Mouse (Mus musculus): ENCODE measurements around the gene Plekhg6.
A peak's percentile ranks its signal among the peaks of the same experiment; 100 is the strongest.

Gene Plekhg6

DNA sequence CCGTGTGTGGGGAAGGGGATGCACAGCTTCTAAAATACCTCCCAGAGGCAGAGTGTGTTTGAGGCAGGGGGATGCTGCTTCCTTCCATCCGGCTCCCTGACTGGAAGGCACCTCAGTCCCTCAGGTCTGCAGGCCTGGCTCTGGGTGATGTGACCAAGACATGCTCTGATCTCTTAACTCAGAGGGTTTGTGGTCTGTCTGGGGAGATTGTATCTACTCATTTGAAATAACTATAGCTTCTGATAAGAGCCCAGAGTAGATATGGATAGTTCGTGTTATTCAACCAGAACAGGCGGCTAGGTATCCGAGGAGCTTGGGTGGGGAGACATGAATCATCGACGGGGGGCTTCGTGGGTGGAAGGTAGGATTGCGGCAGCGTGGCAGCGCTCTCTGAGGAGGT lies 27.4 kb downstream of the Plekhg6 start:
- peak; percentile 59 for DNase-seq (ENCODE audit: low read depth)

DNA sequence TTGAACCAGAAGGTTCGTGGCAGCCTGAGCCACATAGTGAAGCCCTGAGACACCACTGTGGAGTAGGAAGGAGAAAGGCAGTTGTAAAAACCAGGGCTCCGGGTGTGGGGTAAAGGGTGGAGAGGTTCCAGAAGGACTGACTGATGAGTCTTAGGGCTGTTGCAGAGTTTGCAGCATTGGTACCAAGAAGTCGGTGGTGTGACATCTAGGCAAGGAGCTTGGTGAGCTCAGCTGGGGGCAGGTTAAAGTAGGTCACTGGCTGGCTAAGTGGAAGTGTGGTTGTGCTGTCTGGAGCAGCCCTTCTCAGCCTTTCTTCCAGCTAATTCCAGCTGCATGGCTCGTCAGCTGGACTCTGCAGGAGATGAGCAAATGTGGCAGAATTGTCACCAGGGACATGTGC lies 27.8 kb downstream of the Plekhg6 start:
- DNase-seq (ENCODE audit: low read depth): no peak

DNA sequence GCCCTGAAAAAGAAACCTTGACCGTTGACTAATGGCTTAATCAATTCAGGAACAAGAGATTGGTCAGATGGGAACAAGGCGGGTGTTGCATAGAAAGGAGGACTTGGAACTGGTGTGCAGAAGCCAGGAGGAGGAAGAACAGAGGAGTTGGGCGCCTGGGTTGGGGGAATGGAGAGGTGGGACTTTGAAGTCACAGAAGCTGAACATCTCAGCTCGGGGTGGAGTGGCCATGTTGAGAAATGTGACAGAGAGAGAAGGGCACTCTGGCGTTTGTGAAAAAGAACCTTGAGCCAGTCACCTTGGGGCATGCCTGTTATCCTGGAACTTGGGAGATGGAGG lies 28.6 kb downstream of the Plekhg6 start:
- DNase-seq (ENCODE audit: low read depth): no peak

DNA sequence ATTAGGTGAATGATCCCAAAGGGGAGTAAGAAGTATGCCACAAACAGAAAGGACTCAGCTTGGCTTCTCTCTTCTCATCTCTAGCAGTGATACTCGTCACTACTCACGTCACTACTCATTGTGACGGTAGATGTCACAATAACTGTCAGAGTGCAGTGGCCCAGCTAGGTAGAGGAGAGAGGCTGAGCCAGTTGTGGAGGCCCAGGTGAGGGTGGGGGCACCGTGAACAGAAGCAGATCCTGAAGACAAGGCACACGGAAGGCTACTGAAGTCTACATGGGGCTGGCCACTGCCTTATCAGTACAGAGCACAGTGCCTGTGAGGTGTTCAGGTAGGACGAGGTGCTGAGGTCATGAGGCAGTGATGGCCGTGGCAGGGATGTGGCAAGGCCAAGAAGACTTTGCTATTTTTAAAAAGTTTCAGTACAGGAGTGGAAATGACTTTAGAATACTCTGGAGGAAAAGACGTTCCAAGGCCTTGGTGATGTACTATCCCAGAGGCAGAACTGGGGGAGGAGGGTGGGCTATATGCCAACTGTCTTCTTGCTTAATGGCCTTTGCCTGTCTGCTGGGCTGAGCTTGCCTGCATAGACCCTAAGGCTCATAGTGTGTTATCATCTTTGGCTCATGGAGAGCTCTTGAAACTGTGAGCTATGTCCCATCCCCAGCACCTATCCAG lies 29.1 kb downstream of the Plekhg6 start:
- DNase-seq (ENCODE audit: low read depth): peak; percentile 82

DNA sequence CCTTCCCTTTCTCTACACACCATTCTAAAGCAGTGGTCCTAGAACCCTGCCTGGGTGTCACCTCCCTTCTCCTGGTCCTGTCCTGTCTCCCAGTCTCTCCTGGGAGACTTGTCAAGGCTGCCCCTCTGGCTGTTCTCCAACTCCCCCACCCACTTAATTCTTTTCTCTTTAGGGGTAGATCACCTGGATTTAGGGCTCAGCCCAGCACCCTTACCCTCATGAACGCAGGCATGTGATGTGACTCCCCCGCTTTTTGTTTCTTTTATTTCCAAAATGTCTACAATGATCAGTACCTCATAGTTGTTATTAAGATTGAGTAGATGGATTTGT lies 29.6 kb downstream of the Plekhg6 start:
- DNase-seq (ENCODE audit: low read depth): no peak

DNA sequence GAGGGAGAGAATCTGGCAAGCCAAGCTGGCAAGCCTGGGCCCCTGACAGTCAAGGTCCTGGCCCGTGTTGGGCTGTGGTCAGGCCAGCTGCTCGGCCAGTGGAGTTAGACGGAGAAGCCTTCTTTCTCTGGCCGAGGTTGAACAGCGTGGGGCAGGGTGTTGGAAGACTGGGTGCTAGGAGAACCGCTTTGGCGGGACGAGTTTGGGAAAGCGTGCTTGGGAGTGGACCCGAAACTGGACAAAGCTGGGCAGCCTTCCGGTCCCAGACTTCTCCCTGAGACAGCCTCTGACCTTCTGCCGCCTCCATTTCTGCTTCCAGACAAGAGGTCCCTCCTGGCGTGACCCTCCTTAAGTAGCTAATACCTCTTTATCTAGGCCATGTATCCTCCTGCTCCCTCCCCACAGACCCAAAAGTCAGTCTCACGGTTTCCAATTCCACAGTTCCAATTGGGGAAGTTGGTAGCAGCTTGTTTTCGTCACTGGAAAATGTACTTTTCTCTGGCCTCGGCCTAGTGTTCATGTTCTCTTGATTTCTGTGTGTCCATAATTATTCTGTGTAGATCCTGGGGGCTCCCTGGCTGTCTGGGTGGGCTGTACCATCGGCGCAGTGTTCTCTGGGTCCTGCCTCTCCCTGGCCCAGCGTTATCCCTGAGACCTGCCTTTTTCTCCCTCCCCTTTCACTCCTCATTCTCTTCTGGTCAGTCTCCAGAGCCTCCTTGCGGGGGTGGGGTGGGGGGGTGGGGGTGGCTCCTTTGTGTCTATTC lies 30.2 kb downstream of the Plekhg6 start:
- peak; percentile 47 for DNase-seq (ENCODE audit: low read depth)

DNA sequence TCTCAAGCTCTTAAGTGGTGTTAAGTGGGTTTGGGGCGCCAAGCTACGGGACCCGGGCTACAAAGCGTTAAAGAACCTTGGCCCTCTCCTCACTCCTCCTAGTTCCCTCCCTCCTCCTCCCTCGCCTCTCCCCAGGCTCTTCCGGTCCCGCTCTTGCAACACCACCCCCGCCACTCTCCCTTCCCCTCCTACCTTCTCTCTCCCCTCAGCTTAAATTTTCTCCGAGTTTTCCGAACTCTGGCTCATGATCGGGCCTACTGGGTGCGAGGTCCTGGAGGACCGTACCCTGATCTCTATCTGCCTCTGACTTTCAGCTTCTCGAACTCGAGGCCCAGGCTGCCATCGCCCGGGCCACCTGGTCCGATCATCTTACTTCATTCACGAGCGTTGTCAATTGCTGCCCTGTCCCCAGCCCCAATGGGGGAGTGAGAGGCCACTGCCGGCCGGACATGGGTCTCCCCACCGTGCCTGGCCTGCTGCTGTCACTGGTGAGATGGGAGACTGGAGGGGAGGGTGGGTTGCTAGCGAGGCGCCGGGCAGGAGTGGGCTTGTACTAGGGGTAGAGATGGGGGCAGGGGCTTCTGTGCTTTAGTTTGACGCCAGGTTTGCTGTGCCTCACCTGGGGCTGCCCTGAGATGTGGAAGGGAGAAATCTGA lies 30.9 kb downstream of the Plekhg6 start:
- DNase-seq (ENCODE audit: low read depth): peak; percentile 73

DNA sequence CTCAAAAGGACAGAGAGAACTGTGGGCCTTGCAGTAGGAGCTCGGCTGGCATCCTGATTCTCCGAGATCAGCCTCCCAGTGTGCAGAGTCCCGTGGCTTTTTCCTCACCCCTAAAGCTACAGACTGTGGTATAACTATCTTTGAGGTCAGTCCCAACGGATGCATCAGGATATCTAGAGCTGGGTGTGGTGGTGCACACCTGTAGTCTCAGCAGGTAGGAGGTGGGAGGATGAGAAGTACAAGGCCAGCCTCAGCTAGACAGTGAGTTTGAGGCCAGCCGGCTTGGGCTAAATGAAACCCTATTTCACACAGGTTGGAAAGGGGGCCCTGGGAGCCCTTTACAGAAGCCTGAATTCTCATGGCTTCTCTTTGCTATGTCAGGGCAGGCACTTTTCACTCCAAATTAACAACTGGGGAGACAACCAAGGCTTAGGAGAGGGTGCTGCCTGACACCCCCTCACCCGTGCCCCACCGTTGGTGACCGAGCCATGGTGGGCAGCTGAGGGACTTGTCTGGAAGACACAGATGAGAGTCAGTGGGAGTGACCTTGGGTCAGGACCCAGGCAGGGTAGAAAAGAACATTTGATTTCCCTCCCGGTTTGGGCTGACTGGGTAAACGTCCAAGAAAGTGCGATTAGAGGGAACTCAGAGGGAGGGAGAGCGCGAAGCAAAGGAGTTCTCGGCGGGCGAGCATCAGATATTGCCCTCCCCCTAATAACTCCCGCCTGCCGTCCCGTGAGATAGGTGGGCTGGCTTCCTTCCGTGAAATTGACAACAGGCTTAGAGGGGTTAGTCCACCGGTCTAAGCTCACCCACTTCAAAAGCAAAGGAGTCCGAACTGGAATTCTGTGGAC lies 31.6 kb downstream of the Plekhg6 start, which contains the start of gene Tnfrsf1a:
Gene Tnfrsf1a (plus strand): TSS at position 642 of the 854 bp plus-strand sequence.
- DNase-seq (ENCODE audit: low read depth): peak; percentile 37

DNA sequence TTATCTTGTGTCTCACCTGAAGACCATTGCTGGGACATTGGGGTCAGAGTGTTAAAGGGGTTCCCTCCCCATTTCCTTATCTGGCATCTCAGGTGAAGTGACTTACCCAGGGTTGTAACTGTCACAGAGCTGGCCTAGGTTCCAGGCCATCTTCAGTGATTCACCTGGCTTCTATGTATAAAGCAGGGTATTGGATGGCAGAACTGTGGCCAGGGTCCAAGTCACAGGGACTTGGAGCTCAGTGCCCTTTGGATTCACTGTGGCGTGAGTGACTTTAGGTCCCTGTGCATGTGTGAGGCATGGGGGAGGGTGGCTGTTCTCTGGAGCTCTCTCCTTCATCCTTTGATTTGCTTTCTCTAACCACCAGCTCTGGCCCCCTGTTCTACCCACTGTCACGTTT lies 34.6 kb downstream of the Plekhg6 start:
- DNase-seq (ENCODE audit: low read depth): no peak

DNA sequence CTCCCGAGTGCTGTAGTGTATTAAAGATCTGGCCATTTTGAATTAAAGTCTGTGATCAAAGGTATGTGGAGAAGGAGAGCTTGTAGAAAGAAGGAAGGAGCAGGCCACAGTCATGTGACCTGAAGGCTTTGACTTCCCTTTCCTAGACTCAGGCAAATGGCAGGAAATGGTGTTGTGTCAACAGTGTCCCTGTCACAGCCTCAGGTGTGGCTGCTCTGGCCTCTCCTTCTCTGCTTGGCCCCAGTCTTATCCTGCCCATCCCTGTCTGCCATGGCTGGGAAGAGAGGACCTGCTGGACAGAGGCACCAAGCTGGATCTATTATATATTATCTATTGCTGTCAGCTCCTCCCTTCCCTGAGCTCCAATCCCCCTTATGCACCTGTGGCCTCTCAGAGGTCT lies 35.0 kb downstream of the Plekhg6 start:
- DNase-seq (ENCODE audit: low read depth): peak; percentile 47

DNA sequence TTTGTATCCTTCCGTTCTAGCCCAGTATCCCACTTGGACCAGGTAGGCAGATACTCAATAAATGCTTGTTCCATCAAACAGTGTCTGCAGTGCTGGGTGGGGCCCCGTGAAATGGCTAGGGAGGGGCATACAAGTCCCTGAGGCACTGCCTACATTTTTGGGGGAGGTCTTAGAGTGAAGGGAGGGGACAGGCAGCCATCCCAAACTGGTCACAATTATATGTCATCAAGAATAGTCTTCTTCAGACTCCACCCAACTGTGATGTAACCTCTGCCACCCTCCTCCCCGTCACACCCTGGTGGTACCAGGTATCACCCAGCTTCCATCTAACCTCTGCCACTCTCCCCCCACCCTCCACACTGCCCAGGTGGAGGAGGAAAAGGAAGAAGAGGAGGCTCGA lies 35.7 kb downstream of the Plekhg6 start:
- no peak for DNase-seq (ENCODE audit: low read depth)

DNA sequence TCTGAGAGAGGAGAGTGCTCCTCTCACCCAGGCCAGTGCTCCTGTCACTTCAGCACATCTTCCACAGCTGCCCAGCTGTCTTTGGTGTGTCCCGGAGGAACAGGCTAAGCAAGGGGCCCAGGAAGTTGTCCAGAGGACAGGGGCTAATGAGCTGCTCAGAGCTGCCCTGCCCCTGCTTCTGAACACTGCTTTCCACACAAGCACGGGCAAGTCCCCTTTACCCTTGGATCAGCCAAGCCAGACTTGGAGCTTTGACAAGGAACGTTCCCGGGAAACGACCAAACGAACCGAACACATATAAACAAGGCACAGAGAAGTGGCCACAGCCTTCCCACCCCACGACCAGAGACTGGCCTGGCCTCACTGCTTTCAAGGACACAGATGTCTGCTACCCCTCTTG lies 36.5 kb downstream of the Plekhg6 start:
- no peak for DNase-seq (ENCODE audit: low read depth)

DNA sequence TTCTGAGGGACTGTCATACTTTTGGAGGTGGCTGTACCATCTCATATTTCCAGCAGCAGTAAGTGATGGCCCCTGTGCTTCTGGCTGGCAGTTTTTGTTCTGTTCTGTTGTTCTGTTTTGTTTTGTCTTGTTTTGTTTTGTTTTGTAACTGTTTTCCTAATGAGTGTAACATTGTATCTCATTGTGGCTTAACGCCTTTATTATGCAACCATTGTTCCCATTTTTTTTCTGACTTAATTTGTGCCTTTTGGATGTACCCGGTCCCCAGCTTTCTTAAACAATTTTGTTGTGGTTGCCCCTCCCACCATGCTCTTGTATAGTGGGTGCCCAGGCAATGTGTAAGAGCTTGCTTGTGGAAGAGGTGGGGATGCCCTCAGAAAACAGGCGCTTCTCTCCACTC lies 38.4 kb downstream of the Plekhg6 start:
- DNase-seq (ENCODE audit: low read depth): no peak

DNA sequence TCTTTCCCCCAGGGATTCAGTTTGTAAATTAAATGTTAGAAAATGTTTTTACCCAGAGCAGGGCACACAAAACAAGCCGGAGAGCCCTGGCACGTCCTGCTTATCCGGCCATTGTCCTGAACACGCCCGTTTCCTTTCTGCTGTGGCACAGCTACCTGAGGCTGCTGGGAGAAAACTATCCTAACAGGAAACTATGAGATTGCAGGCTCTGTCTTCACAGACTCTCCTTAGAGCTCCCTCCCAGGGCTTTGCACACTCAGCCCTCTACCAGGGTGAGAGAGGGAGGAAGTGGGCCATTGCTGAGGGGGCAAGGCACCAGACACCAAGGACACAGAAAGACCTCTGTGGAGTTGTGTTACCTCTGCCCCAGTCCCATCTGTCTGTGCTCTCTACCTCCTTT lies 40.3 kb downstream of the Plekhg6 start:
- DNase-seq (ENCODE audit: low read depth): peak; percentile 46

DNA sequence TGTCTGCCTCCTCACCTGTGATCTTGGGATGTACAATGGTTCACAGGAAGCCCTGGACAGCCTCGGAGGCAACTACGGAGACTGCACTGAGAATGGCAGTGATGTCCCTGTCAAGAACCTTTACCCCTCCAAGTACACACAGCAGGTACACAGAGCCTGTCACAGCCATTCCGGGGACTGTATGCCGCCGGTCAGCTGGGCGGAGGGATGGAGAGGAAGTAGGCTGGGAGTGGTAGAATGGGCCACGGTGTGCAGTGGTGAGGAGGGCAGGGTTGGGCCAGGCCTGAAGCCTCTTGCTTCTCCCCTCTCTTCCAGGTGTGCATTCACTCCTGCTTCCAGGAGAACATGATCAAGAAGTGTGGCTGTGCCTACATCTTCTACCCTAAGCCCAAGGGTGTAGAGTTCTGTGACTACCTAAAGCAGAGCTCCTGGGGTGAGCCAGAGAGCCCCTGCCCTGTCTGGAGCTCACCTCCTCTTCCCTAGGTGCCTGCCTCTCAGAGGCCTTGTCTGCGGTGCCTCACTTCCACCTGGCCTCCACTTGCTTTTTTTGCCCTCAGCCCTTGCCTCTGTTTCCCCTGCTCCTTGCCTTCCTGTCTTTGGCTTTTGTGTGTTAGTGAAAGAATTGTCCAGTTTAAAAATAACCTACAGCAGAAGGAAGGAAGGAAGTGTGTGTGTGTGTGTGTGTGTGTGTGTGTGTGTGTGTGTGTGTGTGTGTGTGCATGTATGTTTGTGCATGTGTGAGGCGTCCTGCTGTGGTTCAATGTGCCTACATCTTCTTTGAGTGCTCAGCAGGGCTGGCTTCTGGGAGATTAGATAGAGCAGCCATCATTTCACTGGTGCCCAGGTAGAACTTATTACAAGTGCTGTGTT lies 41.6 kb downstream of the Plekhg6 start:
- DNase-seq (ENCODE audit: low read depth): peak; percentile 70

DNA sequence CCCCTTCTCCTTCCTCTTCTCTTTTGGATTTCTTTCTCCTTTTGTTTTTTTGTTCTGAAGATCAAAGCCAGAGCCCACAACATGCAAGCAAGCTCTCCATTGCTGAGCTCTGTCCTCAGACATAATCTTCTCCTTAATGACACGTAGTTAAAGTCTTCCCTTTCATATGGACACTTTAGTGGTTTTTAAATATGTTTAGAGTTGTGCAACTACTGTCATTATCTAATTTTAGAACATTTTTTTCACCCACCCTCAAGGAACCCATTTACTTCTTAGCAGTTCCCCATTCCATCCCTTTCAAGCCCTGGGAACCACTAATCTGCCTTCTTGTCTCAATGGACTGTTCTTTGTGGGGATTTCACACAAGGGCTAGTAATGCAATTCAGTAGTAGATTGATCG lies 46.2 kb downstream of the Plekhg6 start:
- no peak for DNase-seq (ENCODE audit: low read depth)

DNA sequence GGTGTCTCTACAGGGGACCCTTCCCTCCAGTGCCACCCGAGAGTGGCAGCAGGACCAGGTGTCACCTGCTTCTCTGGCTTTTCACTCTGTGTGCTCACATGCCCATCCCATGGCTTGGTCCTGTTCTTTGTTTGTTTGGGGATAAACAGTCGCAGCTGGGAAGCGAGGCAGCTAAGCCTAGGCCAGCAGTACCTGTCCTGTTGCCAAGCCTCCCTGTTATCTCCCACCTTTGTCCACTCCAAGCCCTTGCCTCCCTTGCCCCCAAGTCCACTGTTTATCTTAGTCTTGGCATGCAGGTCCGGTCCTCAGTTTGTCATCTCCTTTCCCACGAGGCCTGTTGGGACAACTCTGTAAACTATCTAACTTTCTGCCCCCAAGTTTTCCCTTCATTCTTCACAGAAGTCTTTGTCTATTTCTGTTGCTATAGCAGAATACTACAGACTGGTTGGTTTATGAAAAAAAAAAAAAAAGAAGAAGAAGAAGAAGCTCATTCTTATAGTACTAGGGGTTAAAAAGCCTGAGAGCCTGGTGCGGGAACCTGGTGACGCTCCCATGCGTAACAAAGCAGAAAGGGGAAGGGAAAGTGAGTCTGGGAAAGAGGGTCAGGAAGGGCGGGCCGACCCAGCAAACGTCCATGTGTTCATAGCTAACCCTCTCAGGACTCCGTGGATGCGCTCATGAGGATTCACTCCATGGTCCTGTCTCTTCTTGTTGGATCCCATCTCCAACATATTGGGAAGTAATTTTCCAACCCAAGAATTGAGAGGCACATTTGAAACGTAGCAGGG lies 47.3 kb downstream of the Plekhg6 start:
- DNase-seq (ENCODE audit: low read depth): peak; percentile 7

DNA sequence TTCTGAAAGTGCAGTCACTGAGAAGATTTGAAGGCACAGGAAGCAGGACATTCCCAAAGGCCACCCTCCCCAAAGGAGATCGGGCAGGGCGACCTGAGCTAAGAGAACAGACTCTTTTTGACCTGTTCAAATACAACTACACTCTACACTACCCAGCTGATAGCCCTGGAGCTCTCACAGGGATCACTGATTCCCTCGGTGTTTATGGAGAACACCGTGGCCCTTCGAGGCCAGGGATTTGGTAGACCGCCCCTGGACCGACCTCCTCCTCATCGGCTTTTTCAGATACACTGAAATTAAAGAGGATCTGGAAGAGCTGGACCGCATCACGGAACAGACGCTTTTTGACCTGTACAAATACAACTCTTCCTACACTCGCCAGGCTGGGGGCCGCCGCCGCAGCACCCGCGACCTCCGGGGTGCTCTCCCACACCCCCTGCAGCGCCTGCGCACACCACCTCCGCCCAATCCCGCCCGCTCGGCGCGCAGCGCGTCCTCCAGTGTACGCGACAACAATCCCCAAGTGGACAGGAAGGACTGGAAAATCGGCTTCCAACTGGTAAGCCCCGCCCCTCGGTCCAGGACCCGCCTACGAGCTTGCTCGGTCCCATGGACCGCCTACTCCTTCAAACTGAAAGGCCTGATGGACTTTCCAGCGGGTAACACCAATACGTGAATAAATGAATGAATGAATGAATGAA lies 49.8 kb downstream of the Plekhg6 start:
- DNase-seq (ENCODE audit: low read depth): peak; percentile 45

DNA sequence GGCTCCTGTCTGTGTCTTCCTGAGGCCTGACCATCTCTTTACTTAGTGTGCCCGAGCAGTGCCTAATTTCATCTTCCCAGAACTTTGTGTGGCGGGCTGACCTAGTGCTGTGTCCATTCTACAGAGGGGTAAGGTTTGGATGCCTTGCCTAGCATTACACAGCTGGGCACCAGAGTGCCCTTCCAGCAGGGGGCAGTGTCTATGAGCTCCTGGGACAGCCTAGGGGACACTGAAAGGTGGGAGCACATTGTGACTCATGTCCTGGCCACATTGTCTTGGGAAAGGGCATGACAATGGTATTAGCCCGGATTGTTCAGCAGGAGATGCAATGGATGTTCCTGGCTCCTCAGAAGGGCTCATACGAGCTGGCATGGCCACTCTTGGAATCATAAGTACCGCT lies 52.4 kb downstream of the Plekhg6 start:
- DNase-seq (ENCODE audit: low read depth): peak; percentile 78

DNA sequence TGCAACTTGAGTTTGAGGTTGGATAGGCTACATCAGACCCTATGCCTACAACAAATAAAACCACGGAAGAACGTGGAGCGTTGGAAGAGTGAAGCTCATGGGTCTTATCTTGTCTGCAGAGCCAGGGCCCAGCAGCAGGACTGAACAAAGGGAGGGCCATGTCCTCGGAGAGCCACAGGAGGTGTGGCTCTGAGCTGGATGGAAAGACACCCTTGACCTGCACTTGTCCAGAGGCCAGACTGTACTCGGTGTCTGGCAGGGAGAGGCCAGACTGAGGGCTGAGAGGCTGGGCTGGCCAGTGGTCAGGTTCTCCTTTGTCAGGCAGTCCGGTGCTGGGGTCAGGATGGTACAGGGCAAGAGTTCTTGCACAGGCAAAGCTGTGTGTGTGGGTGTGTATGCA lies 55.3 kb downstream of the Plekhg6 start:
- DNase-seq (ENCODE audit: low read depth): no peak
